Mouse (Mus musculus) heart, postnatal 0 days (tissue): ENCODE data around the gene Lrrc27. TPM values are rescaled to one million over a fixed set of nuclear protein-coding genes. Genes with fewer than 3 reads are reported as not detected.

Experiments
- ATAC-seq: fragments of 200-750 bp; cut with Nextera tagmentation; 2 replicates; pipeline ENCODE4 v1.8.0; 2017; ENCODE audit warnings: low read depth, moderate number of reproducible peaks, moderate library complexity; ENCODE audit not compliant: insufficient read depth
- DNase-seq: peaks from one replicate; pipeline ENCODE4 v3.0.0-alpha.2; 2016; ENCODE audit warnings: low spot score
- H3K27ac ChIP-seq: fragments of 300-500 bp; sonication (generic); 2 replicates; pipeline ENCODE4 v1.5.1; 2014; ENCODE audit warnings: low read depth, mild to moderate bottlenecking
- H3K27me3 ChIP-seq: fragments of 300-500 bp; sonication (generic); 2 replicates; pipeline ENCODE4 v1.6.1; 2014; ENCODE audit warnings: low read length, mixed read lengths; ENCODE audit not compliant: control insufficient read depth, insufficient read depth
- H3K36me3 ChIP-seq: fragments of 300-500 bp; sonication (generic); replicated peaks from 2 replicates; pipeline ENCODE4 v1.6.1; 2014; ENCODE audit warnings: low read length, mixed read lengths; ENCODE audit not compliant: control insufficient read depth, insufficient read depth
- H3K4me1 ChIP-seq: fragments of 300-500 bp; sonication (generic); 2 replicates; pipeline ENCODE4 v1.6.1; 2014; ENCODE audit warnings: antibody characterized with exemption; ENCODE audit not compliant: control insufficient read depth, insufficient read depth
- H3K4me2 ChIP-seq: fragments of 300-500 bp; sonication (generic); 2 replicates; pipeline ENCODE4 v1.6.1; 2014; ENCODE audit warnings: low read depth, mild to moderate bottlenecking, low read length, moderate library complexity
- H3K4me3 ChIP-seq: fragments of 300-500 bp; sonication (generic); 2 replicates; pipeline ENCODE4 v1.5.1; 2014; ENCODE audit warnings: low read depth, low read length
- H3K9ac ChIP-seq: fragments of 300-500 bp; sonication (generic); replicated peaks from 2 replicates; pipeline ENCODE4 v1.6.1; 2014; ENCODE audit warnings: low read depth, low read length, mixed read lengths
- H3K9me3 ChIP-seq: fragments of 300-500 bp; sonication (generic); replicated peaks from 2 replicates; pipeline ENCODE4 v1.6.1; 2016; ENCODE audit warnings: low read length; ENCODE audit not compliant: control insufficient read depth
- CTCF ChIP-seq: IDR thresholded peaks from 2 replicates; pipeline ENCODE4 v1.5.1; 2016; ENCODE audit warnings: antibody characterized with exemption, control low read depth, low read depth
- EP300 ChIP-seq: IDR thresholded peaks from 2 replicates; pipeline ENCODE4 v1.6.1; 2016; ENCODE audit warnings: antibody characterized with exemption, low read depth
- WGBS: fragments of 180-500 bp; shearing (Covaris S2); extraction: QIAGEN DNeasy Blood & Tissue Kit; methylation state at CpG from one replicate; pipeline ENCODE4 v1.1.7; 2014; 5-methylcytosine and 5-hydroxymethylcytosine counted together
- polyA plus RNA-seq: library from polyadenylated mRNA; unstranded; fragments of >200 nt; fragmentation: Nextera tagmentation; extraction: Ambion mirVana; gene quantifications from 2 replicates; pipeline ENCODE4 v1.2.1, GENCODE M21; 2015
- total RNA-seq: library from RNA; depleted of rRNA; stranded (reverse); fragments of >200 nt; gene quantifications from 2 replicates; pipeline ENCODE4 v1.2.3, GENCODE M21; 2014; ENCODE audit warnings: low replicate concordance

Gene Lrrc27
- total and polyA plus RNA-seq, 2 experiments from 2014 or later = 1.9 to 5.0 TPM

GRCm38 (mm10) chr7:139184396-139184795, 28.4 kb upstream of the Lrrc27 start:
- TF ChIP-seq CTCF (no peak), EP300 (no peak)
- H3K9me3 ChIP-seq = 0 out of 2 replicates have a peak, but pooled peaks cover 3% of the 10 kb centered on the region
- DNase-seq (no peak), ATAC-seq (no peak)
- H3K9ac ChIP-seq = no peak overlapping the region
- H3K4me2 ChIP-seq = no peak overlapping the region
- WGBS = 67% methylated on average over 4 of the region's 4 CpGs
- no peaks in the 10 kb centered on the region for H3K4me1 ChIP-seq
- no peaks in the 10 kb centered on the region for H3K36me3 ChIP-seq
- peaks cover 39% of the 10 kb centered on the region for H3K27me3 ChIP-seq
- no peak overlapping the region for H3K4me3 ChIP-seq
- no peak overlapping the region for H3K27ac ChIP-seq

- WGBS = 75% methylated on average over 7 of the region's 7 CpGs
- no peaks in the 10 kb centered on the region for H3K36me3 ChIP-seq
Observed at GRCm38 (mm10) chr7:139184846-139185245, 27.9 kb upstream of the Lrrc27 start.

DNA sequence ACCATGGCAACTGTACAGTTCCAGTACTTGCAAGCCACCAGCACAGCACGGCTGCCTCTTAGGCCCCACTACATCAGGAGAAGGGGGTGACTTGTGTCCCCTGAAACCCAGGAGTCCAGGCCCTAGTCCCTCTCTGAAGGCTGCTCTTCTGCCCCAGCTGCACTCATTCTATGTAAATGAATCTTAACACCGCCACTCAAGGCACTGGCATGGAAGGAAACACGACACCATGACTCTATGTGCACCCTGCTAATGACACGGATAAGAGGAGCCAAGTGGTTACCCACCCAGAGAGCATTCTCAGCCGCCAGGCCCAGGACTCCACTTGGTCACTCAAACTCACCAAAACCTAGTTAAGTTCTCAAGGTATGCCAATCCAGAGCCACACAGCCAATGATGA, 26.8 kb upstream of the Lrrc27 start:
- H3K9ac ChIP-seq = no peak overlapping the region
- 50% methylated on average over 5 of the region's 5 CpGs for WGBS
- no peak overlapping the region for H3K4me2 ChIP-seq
- H3K4me1 ChIP-seq = no peaks in the 10 kb centered on the region
- H3K9me3 ChIP-seq = no peaks in the 10 kb centered on the region
- H3K27ac ChIP-seq = no peak overlapping the region
- H3K36me3 ChIP-seq = no peaks in the 10 kb centered on the region
- TF ChIP-seq EP300 (no peak), CTCF (no peak)
- ATAC-seq = no peak
- no peak overlapping the region for H3K4me3 ChIP-seq
- peaks cover 43% of the 10 kb centered on the region for H3K27me3 ChIP-seq
- DNase-seq = no peak

More at GRCm38 (mm10) chr7:139184846-139185245, 27.9 kb upstream of the Lrrc27 start:
- TF ChIP-seq CTCF (no peak), EP300 (no peak)
- Histone ChIP-seq H3K27me3 (peaks cover 39% of the 10 kb centered on the region), H3K9me3 (0 out of 2 replicates have a peak, but pooled peaks cover 2% of the 10 kb centered on the region), H3K9ac (no peak overlapping the region), H3K4me3 (no peak overlapping the region), H3K27ac (no peak overlapping the region), H3K4me1 (no peaks in the 10 kb centered on the region), H3K4me2 (no peak overlapping the region)
- ATAC-seq (no peak), DNase-seq (no peak)

GRCm38 (mm10) chr7:139186436-139186835, 26.4 kb upstream of the Lrrc27 start:
- 75% methylated on average over 8 of the region's 8 CpGs for WGBS
- no peak for DNase-seq
- Histone ChIP-seq H3K4me1 (no peaks in the 10 kb centered on the region), H3K27me3 (peaks cover 43% of the 10 kb centered on the region), H3K36me3 (no peaks in the 10 kb centered on the region), H3K4me3 (no peak overlapping the region), H3K27ac (no peak overlapping the region), H3K4me2 (no peak overlapping the region), H3K9ac (no peak overlapping the region), H3K9me3 (no peaks in the 10 kb centered on the region)
- ATAC-seq = no peak
- no peak for TF ChIP-seq EP300
- TF ChIP-seq CTCF = no peak

- ATAC-seq = no peak
- H3K9ac ChIP-seq = no peak overlapping the region
- peak overlapping the region; percentile 65 for H3K4me3 ChIP-seq
- WGBS = 41% methylated on average over 7 of the region's 7 CpGs
- H3K4me1 ChIP-seq = no peaks in the 10 kb centered on the region
- no peaks in the 10 kb centered on the region for H3K9me3 ChIP-seq
- DNase-seq = no peak
- H3K27ac ChIP-seq = no peak overlapping the region
- peaks cover 43% of the 10 kb centered on the region for H3K27me3 ChIP-seq
- H3K4me2 ChIP-seq = peak overlapping the region; percentile 91
- TF ChIP-seq CTCF = no peak
- TF ChIP-seq EP300 = no peak
- H3K36me3 ChIP-seq = no peaks in the 10 kb centered on the region
Observed at GRCm38 (mm10) chr7:139187277-139187676, 25.5 kb upstream of the Lrrc27 start.
